20 mouse cellular contexts compared by ENCODE assay signal in the genomic region with DNA sequence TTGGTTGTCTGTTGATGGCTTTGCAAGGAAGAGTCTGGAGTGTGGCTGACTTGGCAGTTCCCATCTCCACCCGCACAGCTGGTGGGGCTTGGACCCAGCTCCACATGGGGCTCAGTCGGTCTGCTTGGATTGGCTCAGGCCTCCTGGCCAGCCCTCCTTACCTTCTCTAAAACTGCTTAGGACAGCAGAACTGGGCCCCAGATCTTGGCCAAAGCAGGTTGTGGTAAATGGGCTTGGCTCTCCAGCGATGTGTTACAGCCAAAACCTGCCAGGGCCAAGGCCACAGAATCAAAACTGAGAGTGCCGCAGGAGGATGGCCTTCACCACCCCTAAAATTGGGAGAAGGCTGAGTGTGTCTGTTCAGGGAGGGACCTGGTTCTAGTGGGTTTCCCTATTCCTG.
DNase-seq lines count a peak whose midpoint lies in the region; ATAC-seq lines count a peak whose summit lies in the region.
"Had no signal": no experiment of that assay in that cellular context is flagged by ENCODE, and none has a peak within 500 bp of the region (broad histone marks: within the 10 kb centered on the region; RNA-seq: fewer than 3 reads in every experiment).

No protein-coding gene starts in this region.

- peak; percentile 74 for DNase-seq in ovary, adult 18-20 months (ENCODE audit: low spot score)
- DNase-seq in ovary, postnatal 10 days (ENCODE audit: low spot score): no peak
- DNase-seq in brain, adult 2 months (ENCODE audit: low read depth, low spot score): peak; percentile 85
- peak; percentile 89 for DNase-seq in cerebellum, adult 9-11 months
- no peak for DNase-seq in heart, adult 11 months
- no peak for DNase-seq in kidney, adult 18-20 months
- DNase-seq: B cell, adult 2 months; embryo, embryonic 11 days; forebrain, postnatal 0 days; kidney, adult 9 months; kidney, postnatal 25 days; right cerebral cortex, postnatal 25 days; thymus, postnatal 4 days had no signal

- H3K4me2 ChIP-seq in forebrain, embryonic 15.5 days (replicated peaks): no peak overlapping the region
- H3K4me2 ChIP-seq: hindbrain, embryonic 12.5 days; limb, embryonic 12.5 days; midbrain, embryonic 12.5 days; stomach, embryonic 15.5 days had no signal

- no peaks in the 10 kb centered on the region for H3K4me1 ChIP-seq in forebrain, embryonic 15.5 days
- H3K4me1 ChIP-seq: midbrain, embryonic 12.5 days; stomach, embryonic 15.5 days had no signal

- no peak overlapping the region for H3K4me3 ChIP-seq in forebrain, embryonic 15.5 days
- H3K4me3 ChIP-seq: heart, embryonic 10.5 days; hindbrain, embryonic 12.5 days; limb, embryonic 12.5 days; midbrain, embryonic 12.5 days; stomach, embryonic 15.5 days had no signal

- 91% methylated on average over 4 of the region's 4 CpGs for WGBS in forebrain, embryonic 15.5 days

- no peak overlapping the region for H3K9ac ChIP-seq in forebrain, embryonic 15.5 days (replicated peaks)
- H3K9ac ChIP-seq: forebrain, postnatal 0 days; hindbrain, embryonic 12.5 days; limb, embryonic 12.5 days; liver, embryonic 14.5 days; midbrain, embryonic 12.5 days; stomach, embryonic 15.5 days had no signal

- ATAC-seq in forebrain, embryonic 15.5 days (replicated peaks): no peak
- ATAC-seq: forebrain, postnatal 0 days had no signal

- H3K27me3 ChIP-seq in forebrain, embryonic 15.5 days: no peaks in the 10 kb centered on the region
- H3K27me3 ChIP-seq: hindbrain, embryonic 12.5 days; limb, embryonic 12.5 days; midbrain, embryonic 12.5 days; stomach, embryonic 15.5 days had no signal

- H3K9me3 ChIP-seq in forebrain, embryonic 15.5 days: no peaks in the 10 kb centered on the region
- H3K9me3 ChIP-seq: heart, embryonic 10.5 days; hindbrain, embryonic 12.5 days; limb, embryonic 12.5 days; midbrain, embryonic 12.5 days; stomach, embryonic 15.5 days had no signal

- no peaks in the 10 kb centered on the region for H3K36me3 ChIP-seq in forebrain, embryonic 15.5 days
- H3K36me3 ChIP-seq: heart, embryonic 10.5 days; limb, embryonic 12.5 days; midbrain, embryonic 12.5 days; stomach, embryonic 15.5 days had no signal

- H3K27ac ChIP-seq in forebrain, embryonic 15.5 days (replicated peaks): no peak overlapping the region
- H3K27ac ChIP-seq: heart, embryonic 10.5 days; hindbrain, embryonic 12.5 days; limb, embryonic 12.5 days; liver, embryonic 14.5 days; midbrain, embryonic 12.5 days; stomach, embryonic 15.5 days had no signal

Comparison
In these comparisons a context has a peak if more than half of its experiments do, and no peak if none do; other contexts are left out.
1. DNase-seq: peak in ovary, adult 18-20 months (single experiment), brain, adult 2 months (single experiment) and cerebellum, adult 9-11 months (single experiment); none in ovary, postnatal 10 days (single experiment), heart, adult 11 months (single experiment) and kidney, adult 18-20 months (single experiment).